Mouse (Mus musculus): Measurements from ENCODE around the gene Vps25. TPM values are rescaled to one million over a fixed set of nuclear protein-coding genes. Genes with fewer than 3 reads are reported as not detected.

The Vps25 gene
- total RNA-seq, 2 experiments from 2014 or later, result 86.9 to 261 TPM

GRCm38 (mm10) chr11:101238071-101238647, 15.3 kb upstream of the Vps25 start:
- no peak for ATAC-seq (replicated peaks; ENCODE audit: poor library complexity)

DNA sequence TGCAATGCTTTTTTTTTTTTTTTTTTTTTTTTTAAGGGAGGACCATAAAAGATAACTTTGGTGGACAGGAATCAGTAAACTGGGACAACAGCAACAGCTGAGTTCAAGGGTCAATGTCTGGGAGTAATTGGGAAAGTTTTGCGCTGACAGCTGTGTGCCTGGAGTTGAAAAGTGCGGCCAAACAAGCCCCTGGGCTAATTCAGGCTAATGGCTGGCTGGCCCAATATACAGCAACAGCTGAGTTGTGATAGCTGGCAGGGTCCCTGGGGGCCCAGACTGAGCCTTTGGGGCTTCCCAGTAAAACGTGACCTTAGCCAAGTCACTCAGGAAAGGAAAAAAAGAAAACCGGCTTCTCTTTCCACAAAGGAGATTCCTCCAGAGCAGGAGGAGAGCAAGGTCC, 8.4 kb upstream of the Vps25 start:
- no peak for ATAC-seq (replicated peaks; ENCODE audit: poor library complexity)

GRCm38 (mm10) chr11:101245855-101246701, 7.4 kb upstream of the Vps25 start, which contains the start of gene Ramp2:
Gene Ramp2, plus strand, starts transcription at chr11:101246028.
- peak; percentile 55 for ATAC-seq (replicated peaks; ENCODE audit: poor library complexity)

DNA sequence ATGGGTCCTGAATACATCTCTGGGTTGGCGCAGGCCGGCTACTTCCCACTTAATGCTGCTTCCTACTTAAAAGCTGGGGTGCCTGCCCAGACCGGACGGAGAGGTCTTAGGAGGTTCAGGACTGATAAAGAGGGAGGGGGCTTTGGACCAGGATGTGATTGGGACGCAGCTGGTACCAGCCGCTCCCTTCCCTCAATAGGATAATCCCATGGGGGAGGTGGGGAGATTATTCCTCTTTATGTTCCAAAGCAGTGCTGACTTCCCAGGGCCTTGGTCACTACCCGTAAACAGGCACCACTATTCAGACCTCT, 6.8 kb upstream of the Vps25 start:
- peak; percentile 15; the same call in 1 of the 2 replicates for ATAC-seq (replicated peaks; ENCODE audit: poor library complexity)

- ATAC-seq (replicated peaks; ENCODE audit: poor library complexity), result no peak
Observed at GRCm38 (mm10) chr11:101247521-101248030, 5.9 kb upstream of the Vps25 start.

DNA sequence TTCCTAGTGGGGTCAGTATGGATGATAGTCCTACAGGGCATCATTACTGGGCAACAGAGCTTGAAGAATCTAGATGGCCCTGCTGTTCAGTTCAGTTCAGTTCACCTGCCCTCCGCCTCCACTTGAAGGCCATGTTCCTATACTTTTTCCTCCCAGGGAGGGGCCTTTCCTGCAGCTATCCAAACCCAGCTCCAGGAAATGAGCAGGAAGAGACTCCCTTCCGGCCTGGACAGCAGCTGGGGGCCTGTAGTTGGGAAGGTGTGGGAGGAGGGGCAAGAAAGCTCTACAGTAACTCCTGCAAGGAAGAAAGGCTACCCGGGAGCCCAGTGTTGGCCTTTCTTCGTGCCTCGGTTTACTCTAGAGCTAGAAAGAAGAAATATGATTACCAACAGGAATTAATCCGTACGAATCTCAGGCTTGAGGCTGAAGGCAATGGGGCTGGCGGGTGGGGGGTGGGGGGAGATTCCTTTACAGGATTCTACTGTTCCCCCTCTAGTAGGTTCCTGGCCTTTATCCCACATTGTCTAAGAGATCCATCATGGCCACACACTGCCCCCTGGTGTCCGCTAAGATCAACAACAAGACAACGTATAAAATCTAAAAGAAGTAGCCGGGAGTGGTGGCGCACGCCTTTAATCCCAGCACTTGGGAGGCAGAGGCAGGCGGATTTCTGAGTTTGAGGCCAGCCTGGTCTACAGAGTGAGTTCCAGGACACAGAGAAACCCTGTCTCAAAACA, 5.1 kb upstream of the Vps25 start:
- ATAC-seq (replicated peaks; ENCODE audit: poor library complexity), result peak; percentile 66

DNA sequence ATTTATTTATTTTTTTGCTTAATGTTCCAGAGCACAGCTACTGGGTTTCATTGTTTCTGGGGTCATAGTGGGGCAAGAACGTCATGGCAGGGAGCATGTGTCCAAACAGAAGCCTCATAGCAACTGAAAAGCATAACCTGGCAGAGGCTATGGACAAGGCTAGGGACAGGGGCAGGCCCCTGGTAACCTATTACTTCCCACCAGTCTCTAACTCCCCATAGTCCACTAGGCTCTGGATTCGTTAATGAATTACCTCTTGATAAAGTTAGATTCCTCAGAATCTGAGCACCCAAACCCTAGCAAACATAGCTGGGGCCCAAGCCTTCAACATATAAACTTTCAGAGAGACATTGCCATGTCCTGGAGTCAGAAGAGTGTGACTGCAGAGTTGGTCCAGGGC, 2.5 kb upstream of the Vps25 start:
- no peak for ATAC-seq (replicated peaks; ENCODE audit: poor library complexity)

GRCm38 (mm10) chr11:101252941-101253340, 566 bp upstream of the Vps25 start:
- no peak for ATAC-seq (replicated peaks; ENCODE audit: poor library complexity)

DNA sequence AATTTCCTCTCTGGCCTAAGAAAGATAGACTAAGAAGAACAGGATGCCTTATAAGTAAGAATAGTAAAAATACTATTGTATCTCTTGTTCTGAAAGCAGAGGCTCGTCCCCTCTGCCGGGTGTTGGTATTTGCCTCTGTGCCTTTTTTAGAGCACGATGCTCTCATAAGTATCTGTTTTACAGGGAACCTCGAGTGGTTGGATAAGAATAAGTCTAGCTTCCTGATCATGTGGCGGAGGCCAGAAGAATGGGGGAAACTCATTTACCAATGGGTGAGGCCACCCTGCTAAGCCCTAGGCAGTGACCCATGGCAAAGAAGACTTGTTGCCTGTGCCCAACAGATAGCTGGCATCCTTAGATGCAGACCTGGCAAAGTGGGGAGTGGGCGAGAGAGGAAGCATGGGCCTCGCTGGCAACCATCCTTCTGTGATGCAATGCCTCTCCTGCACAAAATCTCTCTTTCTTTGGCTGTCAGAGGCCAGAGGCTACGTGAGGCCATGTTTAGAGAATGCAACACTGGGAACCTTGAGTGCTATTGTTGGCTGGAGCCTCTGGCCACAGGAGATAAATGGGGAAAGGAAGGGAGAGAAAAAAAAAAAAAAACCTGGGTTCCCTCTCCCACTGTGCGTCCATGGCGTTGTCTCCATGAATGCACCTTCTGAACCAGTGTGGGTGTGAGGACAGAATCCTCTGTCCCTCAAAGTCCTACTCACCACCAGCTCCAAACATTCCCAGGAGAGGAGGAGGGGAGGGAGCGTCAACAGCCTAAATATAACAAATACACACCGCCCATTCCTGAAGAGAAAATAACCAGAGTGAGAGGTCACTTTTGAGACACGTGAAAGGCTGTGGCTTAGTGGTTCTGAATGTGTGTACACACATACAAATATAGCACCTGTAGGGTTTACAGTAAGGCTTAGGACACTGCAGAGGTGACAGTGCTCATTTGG, 2.6 kb downstream of the Vps25 start:
- ATAC-seq (replicated peaks; ENCODE audit: poor library complexity), result no peak

DNA sequence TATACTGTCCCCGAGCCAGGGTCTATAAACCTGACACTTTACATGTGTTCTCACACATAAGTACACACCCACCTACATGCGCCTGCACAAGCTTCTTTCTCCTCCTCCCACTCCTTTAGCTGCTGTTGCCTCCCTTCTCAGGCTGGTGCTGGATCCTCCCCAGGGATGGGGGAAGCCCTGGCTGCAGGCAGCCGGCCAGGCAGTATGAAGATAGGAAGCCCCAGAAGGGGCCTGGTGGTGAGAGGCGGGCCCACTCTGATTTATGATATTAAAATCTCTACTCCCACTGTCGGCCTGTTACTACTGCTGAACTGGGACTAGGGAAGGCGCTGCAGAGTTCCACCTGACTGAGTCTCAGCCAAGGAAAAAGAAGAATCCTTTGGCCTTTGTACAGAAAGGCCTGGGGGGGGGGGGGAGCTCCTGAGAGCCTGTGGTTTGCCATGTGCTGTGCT, 5.8 kb downstream of the Vps25 start:
- 0 out of 2 replicates have a peak, but pooled peaks have one; percentile 15 for ATAC-seq (replicated peaks; ENCODE audit: poor library complexity)

DNA sequence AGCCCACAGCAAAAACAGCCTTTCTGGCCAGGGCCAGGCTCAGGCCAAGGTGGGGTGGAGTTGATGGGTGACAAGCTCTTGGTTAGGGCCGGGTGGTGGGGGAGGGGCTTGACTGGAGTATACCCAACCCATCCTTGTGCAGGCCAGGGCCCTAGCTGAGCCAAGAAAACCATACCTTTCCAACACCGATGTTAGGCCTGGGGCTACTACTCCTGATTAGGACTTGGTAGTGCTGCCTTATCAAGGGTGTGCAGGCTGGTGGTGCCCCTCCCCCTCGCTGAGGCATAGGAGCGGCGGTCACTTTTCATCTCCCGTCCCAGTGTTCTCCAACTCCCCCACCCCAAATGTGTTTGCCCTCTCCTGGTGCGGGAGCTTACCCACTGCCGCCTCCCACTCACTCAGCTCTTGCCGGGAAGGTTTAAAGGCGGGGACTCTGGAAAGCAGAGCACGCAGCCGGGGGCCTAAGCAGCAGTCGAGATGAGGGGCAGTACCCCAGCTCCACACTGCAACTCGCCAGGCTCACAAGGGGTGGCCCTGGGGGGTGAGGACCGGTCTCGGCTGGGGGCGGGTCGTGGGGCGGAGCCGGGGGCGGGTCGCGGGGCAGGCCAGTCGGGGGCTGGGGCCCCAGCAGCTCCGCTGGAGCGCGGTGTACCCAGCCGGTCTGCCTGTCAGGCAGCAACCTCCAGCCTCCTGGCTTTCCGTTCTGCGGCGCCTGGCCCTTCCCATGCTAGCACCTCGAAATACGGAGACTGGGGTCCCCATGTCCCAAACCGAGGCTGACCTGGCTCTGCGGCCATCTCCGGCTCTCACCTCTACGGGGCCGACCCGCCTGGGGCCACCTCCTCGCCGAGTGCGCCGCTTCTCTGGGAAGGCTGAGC, 6.7 kb downstream of the Vps25 start, which contains the start of gene Wnk4:
Gene Wnk4, plus strand, starts transcription at position 620 of the 878 bp plus-strand sequence.
- peak; percentile 81 for ATAC-seq (replicated peaks; ENCODE audit: poor library complexity)

DNA sequence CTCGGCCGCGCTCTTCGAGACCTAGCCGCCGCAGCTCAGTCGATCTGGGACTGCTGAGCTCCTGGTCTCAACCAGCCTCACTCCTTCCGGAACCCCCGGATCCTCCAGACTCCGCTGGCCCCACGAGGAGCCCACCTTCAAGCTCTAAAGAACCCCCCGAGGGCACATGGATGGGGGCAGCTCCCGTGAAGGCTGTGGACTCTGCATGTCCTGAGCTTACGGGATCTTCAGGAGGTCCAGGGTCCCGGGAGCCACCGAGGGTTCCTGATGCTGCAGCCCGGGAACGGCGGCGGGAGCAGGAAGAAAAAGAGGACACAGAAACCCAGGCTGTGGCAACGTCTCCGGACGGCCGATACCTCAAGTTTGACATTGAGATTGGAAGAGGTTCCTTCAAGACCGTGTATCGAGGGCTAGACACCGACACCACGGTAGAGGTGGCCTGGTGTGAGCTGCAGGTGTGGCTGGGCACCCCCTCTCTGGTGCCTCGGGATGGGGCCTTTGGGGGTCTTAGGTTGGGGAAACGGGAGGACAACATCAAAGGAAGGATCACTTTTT, 7.4 kb downstream of the Vps25 start:
- ATAC-seq (replicated peaks; ENCODE audit: poor library complexity), result peak; percentile 15; the same call in 1 of the 2 replicates

GRCm38 (mm10) chr11:101262272-101262967, 8.9 kb downstream of the Vps25 start:
- no peak for ATAC-seq (replicated peaks; ENCODE audit: poor library complexity)

GRCm38 (mm10) chr11:101263138-101263988, 9.9 kb downstream of the Vps25 start:
- ATAC-seq (replicated peaks; ENCODE audit: poor library complexity), result no peak

- no peak for ATAC-seq (replicated peaks; ENCODE audit: poor library complexity)
Observed at GRCm38 (mm10) chr11:101263989-101264280, 10.4 kb downstream of the Vps25 start.

DNA sequence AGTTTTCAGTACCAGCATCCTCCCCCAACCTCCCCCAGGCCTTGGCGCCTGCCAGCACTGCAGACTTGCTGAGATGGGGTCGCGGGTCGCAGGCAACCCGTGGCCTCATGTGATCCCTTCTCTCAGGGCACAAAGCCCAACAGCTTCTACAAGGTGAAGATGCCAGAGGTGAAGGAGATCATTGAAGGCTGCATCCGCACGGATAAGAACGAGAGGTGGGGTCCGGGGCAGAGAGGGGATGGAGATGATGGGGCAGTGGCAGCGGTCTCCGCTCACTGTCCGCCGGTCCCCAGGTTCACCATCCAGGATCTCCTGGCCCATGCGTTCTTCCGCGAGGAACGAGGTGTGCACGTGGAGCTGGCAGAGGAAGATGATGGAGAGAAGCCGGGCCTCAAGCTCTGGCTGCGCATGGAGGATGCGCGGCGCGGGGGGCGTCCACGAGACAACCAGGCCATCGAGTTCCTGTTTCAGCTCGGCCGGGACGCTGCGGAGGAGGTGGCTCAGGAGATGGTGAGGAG, 11.5 kb downstream of the Vps25 start:
- ATAC-seq (replicated peaks; ENCODE audit: poor library complexity), result peak; percentile 27; the same call in 1 of the 2 replicates

DNA sequence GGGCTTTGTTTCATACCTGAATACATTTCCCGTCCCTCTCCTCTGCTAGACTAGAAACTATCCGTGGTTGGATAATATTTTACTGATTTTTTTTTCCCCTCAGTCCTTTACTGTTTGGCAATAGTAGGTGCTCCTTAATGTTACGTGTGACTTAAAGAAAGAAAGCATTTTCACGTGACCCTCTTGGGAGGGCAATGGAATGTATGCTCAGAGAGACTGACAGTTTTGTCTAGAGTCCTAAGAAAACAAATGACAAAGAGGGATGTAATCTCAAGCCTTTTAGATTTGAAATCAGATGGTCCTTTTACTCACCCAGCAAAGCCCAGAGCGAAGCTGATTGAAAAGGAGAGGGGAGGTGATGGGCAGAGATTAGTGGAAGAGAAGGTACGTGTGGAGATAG, 12.4 kb downstream of the Vps25 start:
- no peak for ATAC-seq (replicated peaks; ENCODE audit: poor library complexity)

All from megakaryocyte progenitor cell, adult 5-6 weeks (primary cell).